Mouse (Mus musculus) heart, postnatal 10 days (tissue): ENCODE data around the gene A1cf. TPM values are rescaled to one million over a fixed set of nuclear protein-coding genes. Genes with fewer than 3 reads are reported as not detected.

Experiments used
- DNase-seq, 2 experiments: peaks; one replicate each; pipeline ENCODE4 v3.0.0; 2021
- intact Hi-C: fragments of 180-260 bp; cut with DNase I; formaldehyde crosslinking; loops from one replicate; pipeline ENCODE4 v1.15.1; 2025
- total RNA-seq, 2 experiments: library from RNA; stranded (reverse); gene quantifications; 2 replicates each; pipeline ENCODE4 v1.2.3; 2021

A1cf gene
- total RNA-seq, 2 experiments from 2014 or later: not detected

DNA sequence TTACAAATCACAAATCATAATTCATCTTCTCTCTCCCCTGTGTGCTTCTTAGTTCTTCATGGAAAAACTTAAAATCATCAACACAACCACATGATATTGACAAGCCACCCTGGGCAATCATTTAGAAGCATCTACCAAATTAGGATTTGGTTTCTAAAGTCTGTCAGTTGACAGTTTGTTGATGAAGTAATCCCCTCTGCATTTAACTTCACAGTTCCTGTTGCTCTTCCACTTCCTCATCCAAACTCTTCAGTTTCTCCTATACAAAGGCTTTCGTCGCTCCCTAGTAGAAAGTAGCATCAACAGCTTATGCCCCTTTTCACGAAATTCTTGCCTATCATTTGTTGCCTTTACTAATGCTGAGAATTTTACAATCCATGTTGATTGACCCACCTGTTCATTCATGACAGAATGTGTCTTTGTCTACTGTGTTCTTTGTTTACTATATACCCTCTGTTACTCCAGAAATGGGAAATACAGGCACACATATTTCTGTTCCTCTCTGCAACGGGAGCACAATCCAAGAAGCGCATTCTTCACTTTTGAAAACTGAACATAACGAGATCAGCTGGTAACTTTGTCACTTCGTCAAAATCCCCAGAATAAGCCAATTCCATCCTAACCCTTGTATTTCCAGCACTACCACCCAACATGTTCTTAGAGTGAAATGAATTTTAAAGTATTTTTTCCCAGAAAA lies 82.4 kb downstream of the A1cf start:
- DNase-seq: no peak

DNA sequence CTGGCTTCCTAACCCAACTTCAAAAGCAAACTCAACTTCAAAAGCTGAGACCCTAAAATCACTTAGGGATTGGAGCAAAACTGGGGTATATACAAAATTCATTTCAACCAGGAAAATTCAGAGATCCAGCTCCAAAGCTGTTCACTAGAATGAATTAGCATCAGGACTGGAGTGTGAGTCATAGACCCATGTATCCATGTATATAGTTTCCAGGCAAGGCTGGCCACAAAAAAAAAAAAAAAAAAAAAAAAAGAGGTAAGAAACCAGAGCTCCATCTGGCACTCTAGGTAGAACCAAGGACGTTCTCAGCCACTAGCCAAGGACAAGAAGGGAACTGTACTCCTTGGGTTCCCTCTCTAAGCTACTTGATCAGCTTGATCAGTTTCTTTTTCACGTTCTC lies 85.2 kb downstream of the A1cf start:
- DNase-seq: no peak
- intact Hi-C loops: no loop called here

More for the DNA sequence above, 82.4 kb downstream of the A1cf start:
- intact Hi-C loops: no loop called here

DNA sequence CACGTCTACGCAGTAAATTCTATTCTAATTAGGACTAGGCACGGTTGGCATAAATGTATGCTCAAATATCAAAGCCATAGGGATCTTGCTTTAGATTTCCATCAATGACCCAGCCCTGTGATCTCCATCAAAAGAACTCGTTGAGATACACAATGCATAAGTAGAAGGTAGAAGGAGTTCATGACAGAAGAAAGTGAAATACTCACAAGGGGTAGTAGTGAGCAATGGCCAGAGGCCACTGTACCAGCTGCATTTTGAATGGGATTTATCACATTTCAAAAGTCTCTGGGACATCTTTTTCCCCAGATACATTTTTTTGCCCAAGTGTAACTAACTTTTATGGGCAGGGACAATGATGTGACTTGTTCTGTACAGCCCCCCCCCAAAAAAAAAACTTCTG lies 85.7 kb downstream of the A1cf start:
- no peak for DNase-seq
- intact Hi-C loops: no loop called here

DNA sequence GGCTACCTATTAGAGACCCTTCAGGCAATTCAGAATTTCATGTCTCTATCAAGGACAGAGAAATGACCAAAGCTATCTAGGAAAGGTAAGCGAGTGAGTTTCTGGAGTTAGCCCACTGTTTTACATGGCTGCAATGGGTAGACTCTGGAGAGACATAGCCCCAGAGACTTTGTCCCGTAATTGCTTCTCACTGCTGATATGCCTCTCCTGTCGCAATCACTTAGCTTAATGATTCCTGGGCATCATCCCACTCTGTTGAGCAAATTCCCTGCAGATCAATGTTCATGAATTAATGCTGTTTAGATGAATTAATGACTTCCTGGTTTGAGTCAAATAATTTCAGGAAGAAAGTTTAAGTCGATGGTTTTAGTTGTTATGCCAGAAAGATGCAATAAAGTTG lies 86.1 kb downstream of the A1cf start:
- DNase-seq: no peak
- intact Hi-C loops: no loop called here

DNA sequence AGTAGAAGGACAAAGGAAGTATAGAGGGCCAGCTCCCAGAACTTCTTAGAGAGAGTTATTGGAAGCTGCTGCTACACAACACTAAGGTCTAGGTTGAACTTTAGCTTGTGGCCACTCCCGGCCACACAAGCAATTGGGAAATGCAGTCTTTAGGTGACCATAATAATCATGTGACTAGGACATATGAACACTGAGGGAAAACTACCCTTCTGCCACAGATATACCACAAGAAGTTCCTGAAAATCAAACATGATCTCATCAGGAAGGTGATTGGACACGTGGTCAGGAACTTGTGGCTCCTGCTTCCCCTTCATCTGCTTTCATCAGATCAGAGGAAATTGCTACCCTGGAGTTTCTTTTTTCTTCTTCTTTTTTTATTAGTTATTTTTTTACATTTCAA lies 87.8 kb downstream of the A1cf start:
- intact Hi-C loops: no loop called here
- no peak for DNase-seq

DNA sequence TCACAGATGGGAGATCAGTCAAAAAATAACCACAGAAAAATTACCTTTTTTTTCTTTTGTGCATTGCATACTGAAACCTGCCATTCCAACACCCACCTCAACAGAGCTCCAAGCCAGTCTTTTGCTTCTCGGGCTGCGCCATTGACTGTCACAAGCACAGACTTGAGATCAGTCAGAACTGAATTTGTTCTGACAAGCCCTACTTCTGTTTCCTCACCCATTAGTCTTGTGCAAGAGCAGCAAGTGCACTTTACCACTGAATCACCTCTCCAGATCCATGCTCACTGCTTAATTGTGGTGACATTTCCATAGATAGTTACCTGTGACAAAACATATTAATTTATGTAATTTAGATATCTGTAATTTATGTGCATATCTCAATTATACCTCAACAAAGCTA lies 91.9 kb downstream of the A1cf start:
- intact Hi-C loops: loop anchor here (10.0 kb wide), 1 partner anchor 1406 kb away; no protein-coding TSS in a partner anchor
- DNase-seq: no peak

DNA sequence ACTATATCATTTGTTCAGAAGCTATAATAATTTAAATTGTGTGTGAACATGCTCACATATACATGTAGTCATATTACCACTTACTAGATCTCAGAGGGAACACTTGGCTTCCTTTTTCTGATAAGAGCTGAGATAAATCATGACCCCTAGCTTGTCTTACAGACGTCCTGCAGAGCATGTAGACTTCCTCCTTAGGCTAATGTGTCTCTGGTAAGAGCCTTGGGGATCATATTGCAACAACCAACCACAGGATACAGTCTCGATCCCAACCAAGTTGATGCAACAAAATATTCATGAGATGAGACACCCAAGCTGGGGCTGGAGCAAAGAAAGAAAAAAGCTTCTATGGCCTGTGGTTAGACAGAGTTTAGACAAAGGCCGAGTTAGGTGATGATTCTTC lies 94.6 kb downstream of the A1cf start:
- no peak for DNase-seq
- intact Hi-C loops: loop anchor here (10.0 kb wide), 1 partner anchor 1408 kb away; no protein-coding TSS in a partner anchor

DNA sequence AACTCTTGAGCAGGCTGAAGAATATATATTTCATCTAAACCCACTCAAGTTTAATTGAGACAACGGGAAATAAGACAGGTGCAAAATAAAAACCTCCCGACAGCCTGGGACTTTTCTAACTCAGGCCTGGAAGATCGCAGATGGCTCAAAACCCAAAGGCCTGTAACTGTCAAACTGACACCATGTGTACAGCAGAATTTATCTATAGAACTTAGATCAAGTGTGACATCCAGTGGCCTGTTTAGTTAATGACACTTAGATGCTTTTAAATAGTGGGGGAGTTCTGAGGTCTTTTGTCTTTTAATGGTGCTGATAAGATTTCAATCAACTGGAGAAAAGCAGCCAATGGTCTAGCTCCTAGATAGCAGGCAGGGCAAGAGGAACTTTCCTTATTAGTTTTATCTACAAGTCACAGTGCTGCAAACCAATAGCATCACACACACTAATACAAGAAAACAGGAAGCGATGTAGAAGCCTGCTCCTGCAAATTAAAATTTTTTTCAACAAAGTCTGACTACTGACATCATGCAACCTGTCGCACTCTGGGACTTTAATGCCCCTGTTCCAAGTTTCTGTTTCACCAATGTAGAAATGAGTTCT lies 99.5 kb downstream of the A1cf start:
- intact Hi-C loops: loop anchor here (5.0 to 10.0 kb wide), 3 partner anchors 201 to 1413 kb away; partner anchors contain the start of gene Prkg1
- peak; percentile 13 to 19 for DNase-seq

DNA sequence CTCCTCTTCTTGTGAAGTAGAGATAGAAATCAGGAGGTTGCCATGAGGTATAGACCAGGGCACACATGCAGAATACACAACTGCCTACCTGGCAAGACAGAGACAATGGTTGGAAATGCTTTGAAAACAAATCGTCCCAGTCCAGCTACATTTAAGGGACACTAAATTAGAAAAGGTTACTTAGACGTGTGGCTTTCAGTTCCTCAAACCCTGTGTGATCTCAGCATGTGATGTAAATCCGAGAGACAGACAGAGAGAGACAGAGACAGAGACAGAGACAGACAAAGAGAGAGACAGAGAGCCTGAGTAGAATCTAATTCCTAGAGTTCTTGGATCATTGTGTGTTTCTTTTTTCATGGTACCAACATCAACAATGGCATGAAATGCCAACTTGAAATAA lies 102.8 kb downstream of the A1cf start:
- no peak for DNase-seq
- intact Hi-C loops: loop anchor here (5.0 to 10.0 kb wide), 7 partner anchors 56 to 721 kb away; partner anchors contain the start of genes Minpp1, Papss2 and Sgms1

DNA sequence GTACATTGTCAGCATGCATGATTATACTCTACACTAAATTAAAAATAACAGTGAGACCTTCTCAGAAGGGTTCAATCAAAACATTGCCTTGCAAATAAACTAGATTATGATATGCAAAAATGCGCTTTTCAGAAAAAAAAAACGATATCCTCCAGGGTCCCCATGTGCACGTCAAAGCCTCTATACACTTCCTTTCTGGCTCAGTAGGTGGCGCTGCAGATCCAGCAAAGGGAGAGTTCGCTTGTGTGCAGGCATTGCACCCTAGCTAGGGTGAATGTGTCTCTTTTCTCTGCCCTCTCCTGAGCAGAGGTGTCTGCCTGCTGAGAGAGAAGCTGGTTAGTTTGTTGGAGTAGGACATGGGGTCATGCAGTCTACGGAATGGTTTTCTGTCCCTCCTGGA lies 103.4 kb downstream of the A1cf start:
- DNase-seq: peak; percentile 82 to 92
- intact Hi-C loops: loop anchor here (5.0 to 10.0 kb wide), 7 partner anchors 55 to 720 kb away; partner anchors contain the start of genes Minpp1, Papss2 and Sgms1

DNA sequence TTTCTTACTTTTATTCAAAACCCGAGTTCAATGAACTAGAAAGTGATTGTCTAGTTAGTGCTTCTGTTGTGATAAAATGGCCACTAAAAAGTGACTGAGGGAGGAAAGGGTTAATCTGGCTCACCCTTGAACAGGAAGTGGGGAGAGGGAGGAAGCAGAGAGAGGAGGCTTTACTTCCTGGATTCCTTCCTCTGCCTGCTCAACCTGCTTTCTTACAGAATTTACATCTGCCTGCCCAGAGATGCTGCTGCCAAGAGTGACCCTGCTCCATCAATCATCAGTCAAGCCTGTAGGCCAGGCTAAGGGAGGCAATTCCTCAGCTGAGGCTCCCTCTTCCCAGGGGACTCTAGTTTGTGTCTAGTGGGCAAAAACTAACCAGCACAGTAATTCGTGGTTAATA lies 107.3 kb downstream of the A1cf start:
- no peak for DNase-seq
- intact Hi-C loops: loop anchor here (10.0 kb wide), 1 partner anchor 339 kb away; no protein-coding TSS in a partner anchor

DNA sequence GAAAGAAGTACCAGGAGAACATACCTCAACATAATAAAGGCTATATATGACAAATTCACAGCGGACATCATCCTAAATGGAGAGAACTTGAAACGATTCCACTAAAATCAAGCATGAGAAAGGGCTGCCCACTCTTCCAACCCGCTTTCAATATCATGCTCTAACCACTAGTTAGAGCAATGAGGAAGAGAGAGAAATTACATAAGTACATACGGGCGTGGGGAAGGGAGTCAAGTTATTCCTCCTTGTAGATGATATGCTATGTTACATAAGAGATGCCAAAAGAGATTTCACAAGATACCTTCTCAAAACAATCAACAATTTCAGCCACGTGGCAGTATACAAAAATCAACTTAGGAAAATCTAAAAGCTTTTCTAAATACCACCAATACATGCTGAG lies 122.5 kb downstream of the A1cf start:
- intact Hi-C loops: no loop called here
- DNase-seq: no peak

DNA sequence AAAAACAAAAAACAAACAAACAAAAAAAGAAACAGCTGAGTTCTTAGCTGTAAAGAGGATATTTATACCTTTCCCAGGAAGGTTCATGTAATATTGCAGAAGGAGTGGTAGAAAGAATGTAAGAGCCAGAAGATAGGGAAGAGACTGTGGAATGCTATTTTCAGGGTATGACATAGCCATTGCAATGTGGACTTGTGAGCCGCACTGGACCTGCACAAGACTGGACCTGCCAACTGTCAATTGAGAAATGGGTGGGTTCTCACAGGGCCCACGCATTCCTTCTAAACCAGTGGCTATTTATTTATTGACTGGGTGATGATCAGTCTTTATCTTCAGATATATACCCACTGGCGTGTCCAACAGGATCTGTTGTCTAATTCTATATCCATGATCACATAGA lies 128.4 kb downstream of the A1cf start:
- intact Hi-C loops: no loop called here
- peak; percentile 5 to 15 for DNase-seq

Other genes starting within 250 kb of the A1cf start
- 10 to 100 TPM; 20.8 to 25.6 TPM for gene Prkg1, start 103.7 kb upstream of the A1cf start, total RNA-seq
- 10 to 100 TPM; 16.7 to 19.2 TPM for gene Asah2, start 239.4 kb downstream of the A1cf start, total RNA-seq